Comparison of ENCODE assay signal across 8 mouse cellular contexts in genomic region chr12:110840348-110841198, GRCm38 (mm10). TPM values are rescaled to one million over a fixed set of nuclear protein-coding genes. Genes with fewer than 3 reads are reported as not detected.
DNase-seq lines count a peak whose midpoint lies in the region; ATAC-seq and TF ChIP-seq lines count a peak whose summit lies in the region.

Gene Mok, minus strand, starts transcription at chr12:110840939.

- under 1% methylated on average over 71 of the region's 71 CpGs for WGBS in cerebellum, adult 2 months
- WGBS in hindbrain, embryonic 10.5 days = under 1% methylated on average over 71 of the region's 71 CpGs
- WGBS in lung, postnatal 0 days = under 1% methylated on average over 71 of the region's 71 CpGs

- TF ChIP-seq CTCF in MEL (IDR thresholded peaks at IDR 0.05 in 2 of 3, conservative IDR thresholded peaks at IDR 0.05 in 1 of 3; ENCODE audit: control insufficient read depth in 1 of 3, insufficient read depth in 1 of 3, low read depth in 2 of 3, low read length in 3 of 3, poor library complexity in 1 of 3, severe bottlenecking in 1 of 3) = no peak
- TF ChIP-seq CTCF in cerebellum, adult 2 months (IDR thresholded peaks at IDR 0.05; ENCODE audit: borderline replicate concordance, insufficient read depth, low read depth, low read length) = no peak
- TF ChIP-seq CTCF in lung, postnatal 0 days (IDR thresholded peaks at IDR 0.05) = peak; percentile 3; the same call in 1 of the 2 replicates

- peak within 1 kb of the TSS; percentile 76 for H3K4me2 ChIP-seq in lung, postnatal 0 days (replicated peaks; ENCODE audit: low read depth, low read length)

- TF ChIP-seq POLR2A in MEL (IDR thresholded peaks at IDR 0.05; ENCODE audit: control insufficient read depth in 1 of 2, insufficient read depth in 1 of 2, low read depth in 1 of 2, low read length in 2 of 2, poor library complexity in 1 of 2) = peak in 1 of 2 experiments; percentile 43; a peak in 1 of 4 replicates
- TF ChIP-seq POLR2A in cerebellum, adult 2 months (IDR thresholded peaks at IDR 0.05; ENCODE audit: borderline replicate concordance, insufficient read depth, low read length) = peak; percentile 92; the same call in 1 of the 2 replicates

- H3K27me3 ChIP-seq in MEL (ENCODE audit: control insufficient read depth in 1 of 2, insufficient read depth in 2 of 2, low read length in 2 of 2) = no peaks in the 10 kb centered on the region
- no peaks in the 10 kb centered on the region for H3K27me3 ChIP-seq in cerebellum, adult 2 months (ENCODE audit: control insufficient read depth, insufficient read depth, low read length)
- peaks cover 10% of the 10 kb centered on the region; the same call in 1 of the 2 replicates for H3K27me3 ChIP-seq in hindbrain, embryonic 10.5 days (ENCODE audit: insufficient read depth, poor library complexity, severe bottlenecking)
- H3K27me3 ChIP-seq in lung, postnatal 0 days (replicated peaks; ENCODE audit: insufficient read depth, low read length) = no peaks in the 10 kb centered on the region

- H3K36me3 ChIP-seq in MEL (ENCODE audit: control insufficient read depth in 1 of 2, insufficient read depth in 2 of 2, low read length in 2 of 2) = peaks cover 0 to 5% of the 10 kb centered on the region in 2 experiments; a peak in 1 of 4 replicates
- no peaks in the 10 kb centered on the region for H3K36me3 ChIP-seq in hindbrain, embryonic 10.5 days
- no peaks in the 10 kb centered on the region for H3K36me3 ChIP-seq in lung, postnatal 0 days (ENCODE audit: insufficient read depth, low read length)

- H3K27ac ChIP-seq in MEL (ENCODE audit: control insufficient read depth, low read depth, low read length) = peak within 1 kb of the TSS; percentile 40; the same call in 1 of the 2 replicates
- H3K27ac ChIP-seq in cerebellum, adult 2 months (ENCODE audit: insufficient read depth, low read length) = no peak within 1 kb of the TSS
- H3K27ac ChIP-seq in hindbrain, embryonic 10.5 days = peak within 1 kb of the TSS; percentile 85
- H3K27ac ChIP-seq in lung, postnatal 0 days (ENCODE audit: low read length) = no peak within 1 kb of the TSS

- peaks cover 0 to 5% of the 10 kb centered on the region in 2 experiments; a peak in 2 of 4 replicates for H3K4me1 ChIP-seq in MEL (ENCODE audit: control insufficient read depth in 1 of 2, insufficient read depth in 2 of 2, low read length in 2 of 2)
- no peaks in the 10 kb centered on the region for H3K4me1 ChIP-seq in cerebellum, adult 2 months (ENCODE audit: control insufficient read depth, insufficient read depth, low read length)
- H3K4me1 ChIP-seq in hindbrain, embryonic 10.5 days (replicated peaks) = peaks cover 55% of the 10 kb centered on the region
- H3K4me1 ChIP-seq in lung, postnatal 0 days (ENCODE audit: insufficient read depth, low read depth, low read length) = peaks cover 3% of the 10 kb centered on the region; the same call in 1 of the 2 replicates

- peak; percentile 56 for ATAC-seq in lung, postnatal 0 days

- H3K79me2 ChIP-seq in MEL (ENCODE audit: control insufficient read depth, insufficient read depth, low read length, poor library complexity) = no peaks in the 10 kb centered on the region; the same call in 1 of the 2 replicates

- H3K9ac ChIP-seq in MEL (ENCODE audit: control insufficient read depth, low read depth, low read length, poor library complexity, severe bottlenecking) = peak within 1 kb of the TSS; percentile 63
- H3K9ac ChIP-seq in lung, postnatal 0 days (replicated peaks; ENCODE audit: low read depth) = no peak within 1 kb of the TSS; the same call in 1 of the 2 replicates

- TF ChIP-seq RAD21 in MEL (IDR thresholded peaks at IDR 0.05; ENCODE audit: low read depth, low read length) = no peak

- peak; percentile 96 for DNase-seq in MEL (ENCODE audit: low read depth, low spot score)
- peak; percentile 93 to 98 for DNase-seq in cerebellum, adult 2 months
- DNase-seq in forelimb bud, embryonic 11.5 days (ENCODE audit: low read depth, low spot score) = peak; percentile 98
- DNase-seq in hindbrain, embryonic 10.5 days (ENCODE audit: low spot score) = peak; percentile 96
- peak; percentile 93 for DNase-seq in layer of hippocampus, adult 9-11 months
- peak; percentile 98 for DNase-seq in lung, postnatal 0 days (ENCODE audit: low spot score)
- DNase-seq in ovary, postnatal 14 days (ENCODE audit: low spot score) = peak; percentile 97
- DNase-seq in thymus, postnatal 14 days = peak; percentile 97

- H3K9me3 ChIP-seq in MEL (replicated peaks; ENCODE audit: insufficient read depth, low read length) = no peaks in the 10 kb centered on the region
- H3K9me3 ChIP-seq in hindbrain, embryonic 10.5 days = no peaks in the 10 kb centered on the region
- no peaks in the 10 kb centered on the region for H3K9me3 ChIP-seq in lung, postnatal 0 days (ENCODE audit: low read length)

- peak within 1 kb of the TSS; percentile 65 to 72 for H3K4me3 ChIP-seq in MEL (ENCODE audit: control insufficient read depth in 1 of 2, insufficient read depth in 1 of 2, low read depth in 2 of 2, low read length in 2 of 2)
- H3K4me3 ChIP-seq in cerebellum, adult 2 months (replicated peaks; ENCODE audit: insufficient read depth, low read depth, low read length) = peak within 1 kb of the TSS; percentile 83
- H3K4me3 ChIP-seq in hindbrain, embryonic 10.5 days = peak within 1 kb of the TSS; percentile 82
- peak within 1 kb of the TSS; percentile 77 for H3K4me3 ChIP-seq in lung, postnatal 0 days (ENCODE audit: low read depth, low read length)

- TF ChIP-seq EP300 in MEL (IDR thresholded peaks at IDR 0.05; ENCODE audit: low read depth in 1 of 2, low read length in 2 of 2) = no peak
- no peak for TF ChIP-seq EP300 in lung, postnatal 0 days (IDR thresholded peaks at IDR 0.05)

TF ChIP-seq in MEL, 35 proteins besides CTCF, POLR2A, EP300 and RAD21:
- TF ChIP-seq SIN3A (IDR thresholded peaks at IDR 0.05; ENCODE audit: low read length) (peak; percentile 94), NRF1 (IDR thresholded peaks at IDR 0.05; ENCODE audit: insufficient read depth, low read depth, low read length, poor library complexity, severe bottlenecking) (peak; percentile 95), HCFC1 (IDR thresholded peaks at IDR 0.05; ENCODE audit: low read depth, low read length) (peak; percentile 77), TBP (IDR thresholded peaks at IDR 0.05; ENCODE audit: low read depth, low read length) (peak; percentile 92), POLR2AphosphoS5 (IDR thresholded peaks at IDR 0.05; ENCODE audit: borderline replicate concordance, low read depth, low read length) (no peak), MAZ (IDR thresholded peaks at IDR 0.05; ENCODE audit: low read depth, low read length) (peak; percentile 54; the same call in 1 of the 2 replicates), UBTF (IDR thresholded peaks at IDR 0.05; ENCODE audit: borderline replicate concordance, insufficient read depth, low read depth, low read length) (peak; percentile 59; the same call in 1 of the 2 replicates), GABPA (IDR thresholded peaks at IDR 0.05; ENCODE audit: low read depth, low read length) (no peak), MAFK (IDR thresholded peaks at IDR 0.05; ENCODE audit: borderline replicate concordance, low read depth, low read length) (no peak), E2F4 (IDR thresholded peaks at IDR 0.05; ENCODE audit: borderline replicate concordance, low read depth, low read length) (no peak), NELFE (IDR thresholded peaks at IDR 0.05; ENCODE audit: low read depth, low read length) (peak; percentile 60; the same call in 1 of the 2 replicates), MXI1 (IDR thresholded peaks at IDR 0.05; ENCODE audit: low read depth, low read length) (peak; percentile 79), ELF1 (IDR thresholded peaks at IDR 0.05; ENCODE audit: low read depth, low read length) (peak; percentile 83)

RNA-seq across cellular contexts. Expression of gene Mok, which starts in this region (rescaled TPM):
- total RNA-seq in MEL (2012; rRNA removed) = 0.39 and 1.2 TPM in 2 replicates
- polyA plus RNA-seq in MEL (2012; ENCODE audit: insufficient read depth in 1 of 2, insufficient read length in 2 of 2, low read depth in 1 of 2, low replicate concordance in 2 of 2, missing spikeins in 1 of 2) = 1 to 10 TPM in 1 of 2 experiments, not detected in 1; 1.6 TPM
- polyA plus RNA-seq in cerebellum, adult 2 months (2012; rRNA removed) = 5.9 and 6.7 TPM in 2 replicates
- 10.5 and 14.2 TPM in 2 replicates for polyA plus RNA-seq in hindbrain, embryonic 10.5 days (2016; fragmentation: Nextera tagmentation; extraction: Ambion mirVana)
- 11.1 and 11.9 TPM in 2 replicates for polyA plus RNA-seq in lung, postnatal 0 days (2015; fragmentation: Nextera tagmentation; extraction: Ambion mirVana)

Comparison
In these comparisons a context has a peak if more than half of its experiments do, and no peak if none do; other contexts are left out.
1. H3K27ac ChIP-seq: peak in MEL (single experiment) and hindbrain, embryonic 10.5 days (single experiment); none in cerebellum, adult 2 months (single experiment) and lung, postnatal 0 days (single experiment).
2. Peak in every context shown above with its lines, with median percentiles within 50 percentile points of each other: DNase-seq and H3K4me3 ChIP-seq.